Mouse (Mus musculus) lung, embryonic 14.5 days (tissue): ENCODE results near the gene Cpsf2. TPM values are rescaled to one million over a fixed set of nuclear protein-coding genes. Genes with fewer than 3 reads are reported as not detected.
"Not testable (repeated sequence)": the region's sequence is repeated elsewhere in the genome, so short reads cannot be mapped to it uniquely, and the experiment has no call there.

Source experiments
- ATAC-seq: fragments of 200-750 bp; cut with Nextera tagmentation; 2 replicates; pipeline ENCODE4 v1.8.0; 2017; ENCODE audit warnings: mild to moderate bottlenecking, moderate TSS enrichment, moderate library complexity; ENCODE audit not compliant: insufficient read depth
- DNase-seq: peaks from one replicate; pipeline ENCODE4 v3.0.0-alpha.2; 2015
- H3K27ac ChIP-seq: fragments of 300-500 bp; sonication (generic); 2 replicates; pipeline ENCODE4 v1.5.1; 2014; ENCODE audit warnings: low read depth, mild to moderate bottlenecking, moderate library complexity
- H3K27me3 ChIP-seq: fragments of 300-500 bp; sonication (generic); 2 replicates; pipeline ENCODE4 v1.6.1; 2014; ENCODE audit warnings: low read length, control low read depth; ENCODE audit not compliant: insufficient read depth
- H3K36me3 ChIP-seq: fragments of 300-500 bp; sonication (generic); 2 replicates; pipeline ENCODE4 v1.6.1; 2014; ENCODE audit warnings: control low read depth; ENCODE audit not compliant: insufficient read depth
- H3K4me1 ChIP-seq: fragments of 300-500 bp; sonication (generic); 2 replicates; pipeline ENCODE4 v1.6.1; 2014; ENCODE audit warnings: antibody characterized with exemption, control low read depth; ENCODE audit not compliant: insufficient read depth
- H3K4me2 ChIP-seq: fragments of 300-500 bp; sonication (generic); 2 replicates; pipeline ENCODE4 v1.6.1; 2014; ENCODE audit warnings: mild to moderate bottlenecking
- H3K4me3 ChIP-seq: fragments of 300-500 bp; sonication (generic); 2 replicates; pipeline ENCODE4 v1.5.1; 2014; ENCODE audit warnings: low read depth, low read length
- H3K9ac ChIP-seq: fragments of 300-500 bp; sonication (generic); 2 replicates; pipeline ENCODE4 v1.6.1; 2014
- H3K9me3 ChIP-seq: fragments of 300-500 bp; sonication (generic); 2 replicates; pipeline ENCODE4 v1.6.1; 2016; ENCODE audit warnings: low read depth, low read length, control low read depth
- CTCF ChIP-seq: IDR thresholded peaks from 2 replicates; pipeline ENCODE4 v1.5.1; 2016; ENCODE audit warnings: antibody characterized with exemption, low read depth
- WGBS: fragments of 180-500 bp; shearing (Covaris S2); extraction: QIAGEN DNeasy Blood & Tissue Kit; methylation state at CpG from one replicate; pipeline ENCODE4 v1.1.7; 2014; 5-methylcytosine and 5-hydroxymethylcytosine counted together
- polyA plus RNA-seq: library from polyadenylated mRNA; unstranded; fragments of >200 nt; fragmentation: Nextera tagmentation; extraction: Ambion mirVana; gene quantifications from 2 replicates; pipeline ENCODE4 v1.2.1, GENCODE M21; 2014

Cpsf2 gene
- polyA plus RNA-seq, 1 experiment from 2014 or later: 35.8 TPM

DNA sequence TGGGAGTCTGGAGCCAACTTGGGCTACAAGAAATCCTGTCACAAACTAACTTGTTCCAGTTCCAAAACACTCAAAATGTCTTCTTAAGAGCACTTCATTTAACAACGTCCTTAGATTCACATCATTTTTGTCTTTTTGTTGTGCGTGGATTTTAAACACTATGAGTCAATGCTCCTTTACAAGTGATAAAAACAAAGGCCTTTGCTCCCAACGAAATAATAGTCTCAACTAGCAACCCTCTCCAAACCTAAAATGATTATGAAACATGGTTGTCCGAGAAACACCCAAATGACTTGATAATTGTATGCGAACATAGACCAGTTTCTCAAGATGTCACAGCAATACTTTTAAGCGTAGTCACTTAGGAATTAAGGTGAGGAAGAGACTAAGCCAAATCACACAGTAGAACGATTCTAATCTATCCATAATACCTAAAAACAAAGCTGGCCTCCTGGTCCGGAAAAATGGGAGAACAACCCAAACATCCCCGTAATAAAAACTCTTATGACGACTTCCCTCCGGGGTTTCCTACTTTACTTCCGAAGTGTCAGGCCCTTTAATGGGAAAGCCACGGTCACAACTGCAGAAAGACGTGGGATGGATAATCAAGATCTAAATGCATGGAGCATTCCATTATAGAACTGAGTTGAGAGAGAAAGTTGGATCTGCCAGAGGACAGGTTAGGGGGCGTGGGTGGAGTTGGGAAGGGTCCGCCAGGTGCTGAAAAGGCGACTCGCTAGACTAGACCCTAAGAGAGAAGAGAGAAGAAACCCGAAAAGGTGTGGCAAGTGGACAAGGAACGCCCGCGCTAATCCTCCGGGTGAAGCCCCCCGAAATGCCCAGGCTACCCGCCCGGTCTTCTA is 18.5 kb upstream of the Cpsf2 start:
- H3K27ac ChIP-seq: peak overlapping the region; percentile 75
- no peak for TF ChIP-seq CTCF
- peak overlapping the region; percentile 83 for H3K9ac ChIP-seq
- peak; percentile 29 for ATAC-seq
- peaks cover 3% of the 10 kb centered on the region; the same call in 1 of the 2 replicates for H3K4me1 ChIP-seq
- peak overlapping the region; percentile 55 for H3K4me2 ChIP-seq
- H3K27me3 ChIP-seq: no peaks in the 10 kb centered on the region
- H3K4me3 ChIP-seq: peak overlapping the region; percentile 89
- WGBS: 8% methylated on average over 26 of the region's 26 CpGs
- H3K9me3 ChIP-seq: no peaks in the 10 kb centered on the region
- H3K36me3 ChIP-seq: no peaks in the 10 kb centered on the region
- DNase-seq: peak; percentile 53

DNA sequence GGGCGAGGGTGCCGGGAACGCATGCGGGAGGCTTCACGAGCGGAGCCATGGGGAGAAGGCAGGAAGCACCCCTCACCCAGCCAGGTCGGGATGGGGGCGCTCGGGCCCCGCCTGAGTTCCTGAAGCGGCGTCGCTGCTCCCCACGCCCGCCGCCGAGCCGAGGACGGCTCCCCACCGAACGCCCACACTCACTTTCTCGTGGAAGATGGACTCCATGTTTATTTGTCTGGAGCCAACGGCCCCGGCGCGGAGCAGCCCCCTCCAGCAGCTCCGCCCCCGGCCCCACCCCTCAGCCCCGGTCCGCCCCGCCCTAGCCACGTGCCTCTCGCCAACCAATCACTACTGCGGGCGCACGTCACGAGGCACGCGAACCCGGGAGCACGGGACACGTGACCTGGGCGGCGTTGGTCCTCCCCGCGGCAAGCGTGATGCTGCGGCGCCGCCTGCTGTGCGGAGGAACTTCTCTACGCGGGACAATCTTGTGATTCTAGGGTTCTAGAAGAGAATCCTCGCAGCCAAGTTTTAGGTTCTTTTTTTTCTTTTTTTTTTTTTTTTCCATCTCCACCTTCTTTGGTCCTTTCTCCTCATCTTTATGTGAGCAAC is 17.7 kb upstream of the Cpsf2 start, which contains the start of gene Atxn3:
Gene Atxn3 (minus strand): TSS at position 305 of the 603 bp plus-strand sequence.
- no peaks in the 10 kb centered on the region for H3K27me3 ChIP-seq
- peaks cover 3% of the 10 kb centered on the region; the same call in 1 of the 2 replicates for H3K4me1 ChIP-seq
- peak within 1 kb of the TSS; percentile 60 for H3K4me2 ChIP-seq
- WGBS: 1% methylated on average over 53 of the region's 54 CpGs
- H3K4me3 ChIP-seq: peak within 1 kb of the TSS; percentile 89
- H3K36me3 ChIP-seq: no peaks in the 10 kb centered on the region
- TF ChIP-seq CTCF: peak; percentile 74
- H3K9me3 ChIP-seq: no peaks in the 10 kb centered on the region
- peak; percentile 98 for DNase-seq
- H3K27ac ChIP-seq: peak within 1 kb of the TSS; percentile 75
- ATAC-seq: peak; percentile 98
- peak within 1 kb of the TSS; percentile 83 for H3K9ac ChIP-seq

DNA sequence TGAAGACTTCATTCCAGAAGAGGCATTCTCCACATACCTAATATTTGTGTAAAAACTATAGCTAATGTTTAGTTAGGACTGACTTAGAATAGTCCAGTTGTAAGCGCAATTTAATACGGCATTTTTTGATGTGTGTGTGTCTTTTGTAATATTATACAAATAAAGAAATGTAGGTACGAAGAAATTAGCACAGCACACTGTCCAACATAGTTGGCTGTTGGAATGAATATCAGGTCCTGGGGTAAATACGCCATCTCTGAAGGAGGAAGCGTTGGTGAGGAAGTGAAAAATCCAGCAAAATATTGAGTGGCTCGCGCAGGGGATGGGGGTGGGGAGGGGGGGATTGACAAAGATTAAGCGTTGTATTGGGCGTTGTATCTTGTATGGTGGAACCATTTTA is 17.2 kb upstream of the Cpsf2 start:
- Histone ChIP-seq H3K4me2 (peak overlapping the region; percentile 60), H3K4me1 (peaks cover 3% of the 10 kb centered on the region; the same call in 1 of the 2 replicates), H3K9ac (peak overlapping the region; percentile 38), H3K27me3 (no peaks in the 10 kb centered on the region), H3K27ac (0 out of 2 replicates have a peak overlapping the region, but pooled peaks have one; percentile 30), H3K4me3 (peak overlapping the region; percentile 89), H3K9me3 (no peaks in the 10 kb centered on the region), H3K36me3 (no peaks in the 10 kb centered on the region)
- no peak; the same call in 1 of the 2 replicates for ATAC-seq
- WGBS: 36% methylated on average over 9 of the region's 9 CpGs
- no peak for DNase-seq
- no peak for TF ChIP-seq CTCF

DNA sequence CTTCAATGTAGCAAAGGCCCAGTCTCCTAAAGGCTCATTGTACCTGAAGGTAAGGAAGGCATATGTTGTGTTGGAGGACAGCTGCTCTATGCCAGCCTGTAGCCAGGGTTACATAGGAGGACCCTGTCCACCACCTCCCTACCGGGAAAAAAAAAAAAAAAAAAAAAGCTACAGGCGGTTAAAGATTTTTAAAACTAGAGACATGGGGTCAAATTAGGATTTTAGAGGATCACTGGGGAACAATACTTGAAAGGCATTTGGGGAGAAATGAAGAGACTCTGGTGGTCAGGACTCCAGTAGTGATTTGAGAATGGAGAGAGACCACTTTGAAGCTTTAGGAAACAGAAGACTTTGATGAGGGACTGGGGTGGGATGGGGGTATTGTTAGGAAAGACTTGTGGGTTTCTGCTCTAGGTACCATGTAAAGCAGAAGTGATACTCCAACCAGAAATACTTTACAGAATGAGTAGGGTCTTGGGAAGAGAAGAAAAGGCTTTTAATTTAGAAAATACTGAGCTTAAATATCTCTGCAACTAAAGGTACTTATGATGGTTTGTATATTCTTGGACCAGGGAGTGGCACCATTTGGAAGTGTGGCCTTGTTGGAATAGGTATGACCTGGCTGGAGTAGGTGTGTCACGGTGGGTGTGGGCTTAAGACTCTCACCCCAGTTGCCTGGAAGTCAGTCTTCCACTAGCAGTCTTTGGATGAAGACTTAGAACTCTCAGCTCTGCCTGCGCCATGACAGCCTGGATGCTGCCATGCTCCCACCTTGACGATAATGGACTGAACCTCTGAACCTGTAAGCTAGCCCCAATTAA is 16.6 kb upstream of the Cpsf2 start:
- H3K9me3 ChIP-seq, H3K36me3 ChIP-seq, H3K27me3 ChIP-seq, ATAC-seq, DNase-seq, H3K4me1 ChIP-seq, H3K27ac ChIP-seq: not testable (repeated sequence)
- H3K4me2 ChIP-seq: peak overlapping the region; percentile 60
- WGBS: 93% methylated on average over 5 of the region's 5 CpGs
- H3K9ac ChIP-seq: peak overlapping the region; percentile 38
- peak overlapping the region; percentile 89 for H3K4me3 ChIP-seq

DNA sequence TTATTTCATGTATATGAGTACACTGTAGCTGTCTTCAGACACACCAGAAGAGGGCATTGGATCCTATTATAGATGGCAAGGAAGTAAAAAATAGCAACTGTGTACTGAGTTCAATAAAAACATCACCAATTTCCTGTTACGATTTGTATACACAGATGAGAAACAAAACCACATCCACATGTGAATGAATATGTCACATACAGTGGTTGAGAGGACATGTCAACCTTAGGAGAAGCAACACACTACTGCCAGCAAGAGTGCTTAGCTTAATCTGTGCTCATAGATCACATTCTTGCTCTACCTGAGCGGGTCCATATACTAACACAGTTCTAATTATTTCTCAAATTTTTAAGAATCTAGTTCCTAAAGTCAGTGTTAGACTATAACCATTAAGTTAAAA is 4.5 kb upstream of the Cpsf2 start:
- 89% methylated on average over 2 of the region's 2 CpGs for WGBS
- Histone ChIP-seq H3K4me2 (no peak overlapping the region), H3K4me3 (no peak overlapping the region), H3K27ac (no peak overlapping the region), H3K36me3 (peaks cover 38% of the 10 kb centered on the region), H3K9me3 (no peaks in the 10 kb centered on the region), H3K9ac (no peak overlapping the region), H3K4me1 (no peaks in the 10 kb centered on the region), H3K27me3 (no peaks in the 10 kb centered on the region)
- no peak for DNase-seq
- TF ChIP-seq CTCF: no peak
- no peak for ATAC-seq

DNA sequence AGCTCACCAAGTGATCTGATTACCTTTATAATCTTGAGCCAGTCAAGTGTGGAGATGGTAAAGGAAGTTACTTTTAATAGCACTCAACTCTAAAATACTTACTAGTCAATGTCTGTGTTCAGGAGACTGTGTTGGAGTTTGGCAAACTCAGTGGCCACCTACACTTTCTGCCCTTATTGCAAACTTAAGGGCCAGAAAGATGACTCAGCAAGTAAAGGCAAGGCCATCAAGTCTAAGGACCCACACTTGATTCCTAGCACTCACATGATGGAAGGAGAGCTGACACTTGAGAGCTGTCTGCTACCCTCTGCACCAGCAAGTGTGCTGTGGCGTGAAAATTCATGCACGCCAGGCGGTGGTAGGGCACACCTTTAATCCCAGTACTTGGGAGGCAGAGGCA is 3.6 kb upstream of the Cpsf2 start:
- H3K27ac ChIP-seq: no peak overlapping the region
- H3K4me3 ChIP-seq: no peak overlapping the region

More for the DNA sequence above, 3.6 kb upstream of the Cpsf2 start:
- H3K4me2 ChIP-seq: no peak overlapping the region
- no peak for DNase-seq
- TF ChIP-seq CTCF: no peak
- H3K36me3 ChIP-seq: peaks cover 30% of the 10 kb centered on the region; the same call in 1 of the 2 replicates
- WGBS: 90% methylated on average over 3 of the region's 3 CpGs
- H3K4me1 ChIP-seq: no peaks in the 10 kb centered on the region; the same call in 1 of the 2 replicates
- no peaks in the 10 kb centered on the region for H3K27me3 ChIP-seq
- no peak for ATAC-seq
- no peak overlapping the region for H3K9ac ChIP-seq
- H3K9me3 ChIP-seq: no peaks in the 10 kb centered on the region
